In genomic region chr6:90470947-90471541, GRCm38 (mm10) we compare ENCODE assay signal across 9 mouse cellular contexts. TPM values are rescaled to one million over a fixed set of nuclear protein-coding genes. Genes with fewer than 3 reads are reported as not detected.
DNase-seq lines count a peak whose midpoint lies in the region; ATAC-seq and TF ChIP-seq lines count a peak whose summit lies in the region.
"Had no signal": no experiment of that assay in that cellular context is flagged by ENCODE, and none has a peak within 500 bp of the region (broad histone marks: within the 10 kb centered on the region; RNA-seq: fewer than 3 reads in every experiment).

No protein-coding gene starts in this region.

- peak overlapping the region; percentile 33; the same call in 1 of the 2 replicates for H3K9ac ChIP-seq in heart, embryonic 12.5 days

- peak overlapping the region; percentile 74 for H3K27ac ChIP-seq in embryonic facial prominence, embryonic 10.5 days (replicated peaks)
- peak overlapping the region; percentile 29; the same call in 1 of the 2 replicates for H3K27ac ChIP-seq in heart, embryonic 12.5 days (ENCODE audit: poor library complexity, severe bottlenecking)
- H3K27ac ChIP-seq in layer of hippocampus, adult 2 months: peak overlapping the region; percentile 81

- ATAC-seq in cerebellum, adult (ENCODE audit: insufficient number of reproducible peaks, low FRiP score, low TSS enrichment): no peak
- 0 out of 2 replicates have a peak, but pooled peaks have one; percentile 10 for ATAC-seq in heart, embryonic 12.5 days (ENCODE audit: insufficient number of reproducible peaks, low FRiP score)

- H3K36me3 ChIP-seq in embryonic facial prominence, embryonic 10.5 days (replicated peaks): peaks cover 27% of the 10 kb centered on the region
- peaks cover 10% of the 10 kb centered on the region for H3K36me3 ChIP-seq in heart, embryonic 12.5 days

- 0 out of 2 replicates have a peak, but pooled peaks cover 7% of the 10 kb centered on the region for H3K27me3 ChIP-seq in embryonic facial prominence, embryonic 10.5 days (replicated peaks; ENCODE audit: low read depth, poor library complexity, severe bottlenecking)
- H3K27me3 ChIP-seq in heart, embryonic 12.5 days (replicated peaks): no peaks in the 10 kb centered on the region

- H3K4me1 ChIP-seq in embryonic facial prominence, embryonic 10.5 days: peaks cover 29% of the 10 kb centered on the region
- peaks cover 13% of the 10 kb centered on the region for H3K4me1 ChIP-seq in heart, embryonic 12.5 days (replicated peaks)

- no peak overlapping the region for H3K4me3 ChIP-seq in embryonic facial prominence, embryonic 10.5 days
- H3K4me3 ChIP-seq in heart, embryonic 12.5 days: no peak overlapping the region
- H3K4me3 ChIP-seq in layer of hippocampus, adult 2 months: no peak overlapping the region
- H3K4me3 ChIP-seq: myocyte had no signal

- H3K9me3 ChIP-seq in embryonic facial prominence, embryonic 10.5 days: no peaks in the 10 kb centered on the region
- no peaks in the 10 kb centered on the region for H3K9me3 ChIP-seq in heart, embryonic 12.5 days (replicated peaks)

- WGBS in embryonic facial prominence, embryonic 10.5 days: 54% methylated on average over 12 of the region's 12 CpGs
- 50% methylated on average over 12 of the region's 12 CpGs for WGBS in heart, embryonic 12.5 days

- DNase-seq in cerebellum, postnatal 14 days: peak; percentile 34 to 51
- peak; percentile 27 for DNase-seq in embryonic facial prominence, embryonic 10.5 days (ENCODE audit: low spot score)
- peak; percentile 56 to 63 for DNase-seq in layer of hippocampus, adult 2 months (ENCODE audit: low spot score in 2 of 2)
- peak; percentile 70 for DNase-seq in lung, postnatal 14 days
- no peak for DNase-seq in thymus, postnatal 0 days (ENCODE audit: low spot score)
- DNase-seq in thymus, postnatal 4 days: no peak

- TF ChIP-seq CTCF in layer of hippocampus, adult 2 months (conservative IDR thresholded peaks at IDR 0.05): no peak

- H3K4me2 ChIP-seq in heart, embryonic 12.5 days: no peak overlapping the region

RNA-seq across cellular contexts. Expression of gene Klf15, which starts 8.7 kb away (rescaled TPM):
- polyA plus RNA-seq in embryonic facial prominence, embryonic 10.5 days (2016; fragmentation: Nextera tagmentation; extraction: Ambion mirVana): 6.4 and 7.5 TPM in 2 replicates
- polyA plus RNA-seq in heart, embryonic 12.5 days (2016; fragmentation: Nextera tagmentation; extraction: Ambion mirVana): 6.6 and 7.3 TPM in 2 replicates
- total RNA-seq in layer of hippocampus, adult 2 months (2021): 10 to 100 TPM; 29.9 to 33.8 TPM
- 10.9 and 13.7 TPM in 2 replicates for polyA plus RNA-seq in thymus, postnatal 0 days (2015; fragmentation: Nextera tagmentation; extraction: Ambion mirVana)

RNA-seq across cellular contexts. Expression of gene Aldh1l1, which starts 15.2 kb away (rescaled TPM):
- 1.5 and 2.1 TPM in 2 replicates for polyA plus RNA-seq in embryonic facial prominence, embryonic 10.5 days (2016; fragmentation: Nextera tagmentation; extraction: Ambion mirVana)
- 1.1 and 2.1 TPM in 2 replicates for polyA plus RNA-seq in heart, embryonic 12.5 days (2016; fragmentation: Nextera tagmentation; extraction: Ambion mirVana)
- 10 to 100 TPM; 39.3 to 45.2 TPM for total RNA-seq in layer of hippocampus, adult 2 months (2021)
- polyA plus RNA-seq in thymus, postnatal 0 days (2015; fragmentation: Nextera tagmentation; extraction: Ambion mirVana): 17.1 and 21.6 TPM in 2 replicates

RNA-seq across cellular contexts. Expression of gene Cfap100, which starts 42.4 kb away (rescaled TPM):
- 0.76 and 0.99 TPM in 2 replicates for polyA plus RNA-seq in embryonic facial prominence, embryonic 10.5 days (2016; fragmentation: Nextera tagmentation; extraction: Ambion mirVana)
- polyA plus RNA-seq in heart, embryonic 12.5 days (2016; fragmentation: Nextera tagmentation; extraction: Ambion mirVana): 0.08 and 0.12 TPM in 2 replicates
- total RNA-seq in layer of hippocampus, adult 2 months (2021): 10 to 100 TPM; 16.3 to 18.7 TPM
- polyA plus RNA-seq in thymus, postnatal 0 days (2015; fragmentation: Nextera tagmentation; extraction: Ambion mirVana): 0.27 and 0.62 TPM in 2 replicates

Comparison
In these comparisons a context has a peak if more than half of its experiments do, and no peak if none do; other contexts are left out.
1. DNase-seq: peak in cerebellum, postnatal 14 days (2 of 2), embryonic facial prominence, embryonic 10.5 days (single experiment), layer of hippocampus, adult 2 months (2 of 2) and lung, postnatal 14 days (single experiment); none in thymus, postnatal 0 days (single experiment) and thymus, postnatal 4 days (single experiment).
2. H3K27ac ChIP-seq: peak in every context shown above with its lines; median percentile 81 in layer of hippocampus, adult 2 months; 74 in embryonic facial prominence, embryonic 10.5 days; 29 in heart, embryonic 12.5 days.